Mouse (Mus musculus): ENCODE data around the gene Irak3. TPM values are rescaled to one million over a fixed set of nuclear protein-coding genes. Genes with fewer than 3 reads are reported as not detected.

Irak3 gene
- polyA plus RNA-seq (2015; fragmentation: Nextera tagmentation; extraction: Ambion mirVana), result 1.0 and 1.2 TPM in 2 replicates

DNA sequence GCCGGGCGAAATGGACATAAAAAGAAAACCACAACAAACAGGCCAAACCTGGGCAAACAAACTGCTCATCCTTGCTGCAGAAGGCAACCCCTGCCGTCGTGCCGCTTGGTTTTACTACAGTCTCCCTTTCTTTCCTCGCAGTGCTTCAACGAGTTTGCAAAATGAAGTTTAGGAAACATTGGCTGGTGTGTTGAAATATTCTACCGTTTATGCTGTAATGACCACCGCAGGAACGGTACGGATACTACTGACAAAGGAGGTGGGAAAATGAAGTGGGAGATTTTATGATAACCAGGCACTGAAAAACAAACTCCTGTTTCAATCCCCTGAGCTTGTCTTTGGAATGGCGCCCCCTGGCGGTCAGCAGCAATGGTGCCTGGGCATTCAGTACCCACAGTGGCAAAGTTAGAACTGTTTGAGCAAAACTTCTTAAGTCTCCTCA lies at the start of gene Irak3:
Gene Irak3 (minus strand): TSS at position 170 of the 442 bp plus-strand sequence.
- Histone ChIP-seq H3K9ac (peak within 1 kb of the TSS; percentile 51), H3K4me1 (replicated peaks) (0 out of 2 replicates have a peak, but pooled peaks cover 5% of the 10 kb centered on the region), H3K27ac (no peak within 1 kb of the TSS), H3K36me3 (no peaks in the 10 kb centered on the region), H3K27me3 (replicated peaks) (peaks cover 9% of the 10 kb centered on the region), H3K4me3 (replicated peaks) (peak within 1 kb of the TSS; percentile 52), H3K9me3 (no peaks in the 10 kb centered on the region), H3K4me2 (replicated peaks) (peak within 1 kb of the TSS; percentile 99)
- peak; percentile 68 for ATAC-seq
- 1% methylated on average over 13 of the region's 13 CpGs for WGBS

DNA sequence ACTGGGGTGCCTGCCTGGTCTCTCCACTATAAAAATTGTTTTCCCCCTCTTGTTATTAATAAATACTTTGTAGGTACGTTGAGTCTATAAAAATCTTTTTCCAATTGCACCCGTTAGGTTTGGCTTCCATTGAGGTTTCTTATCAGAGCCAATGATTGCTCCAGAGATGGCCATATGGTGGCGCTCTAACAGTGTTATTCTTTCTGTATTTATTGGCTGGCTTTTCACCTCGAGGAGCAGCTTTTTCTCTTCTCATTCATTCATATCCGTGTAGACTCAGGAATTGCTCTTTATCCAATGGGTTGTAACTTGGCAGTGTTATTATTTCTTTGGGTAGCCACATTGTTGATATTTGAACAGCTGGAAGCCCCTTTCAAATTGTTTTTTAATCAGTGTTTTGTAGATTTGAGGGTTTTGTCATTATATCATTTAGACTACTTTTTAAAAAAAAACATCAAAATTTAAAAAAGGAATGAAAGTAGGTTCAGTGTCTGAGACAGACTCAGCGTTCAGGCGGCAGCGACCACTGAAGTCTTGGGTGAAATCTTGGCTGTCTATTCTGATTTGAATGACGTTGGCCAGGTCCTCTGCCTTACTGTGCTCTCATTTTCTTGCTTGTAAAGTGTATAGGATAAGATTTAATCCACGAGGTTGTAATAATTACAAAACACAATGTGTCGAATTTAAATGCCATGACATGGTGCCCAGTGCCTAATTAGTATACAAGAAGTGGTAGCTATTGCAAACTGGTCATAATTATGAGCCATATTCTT lies 49.2 kb upstream of the Irak3 start:
- Histone ChIP-seq H3K9ac (no peak overlapping the region), H3K27me3 (replicated peaks) (no peaks in the 10 kb centered on the region), H3K4me1 (replicated peaks) (no peaks in the 10 kb centered on the region), H3K9me3 (no peaks in the 10 kb centered on the region), H3K4me2 (replicated peaks) (no peak overlapping the region), H3K27ac (no peak overlapping the region), H3K4me3 (replicated peaks) (no peak overlapping the region), H3K36me3 (no peaks in the 10 kb centered on the region)
- 47% methylated on average over 11 of the region's 11 CpGs for WGBS
- no peak for ATAC-seq

DNA sequence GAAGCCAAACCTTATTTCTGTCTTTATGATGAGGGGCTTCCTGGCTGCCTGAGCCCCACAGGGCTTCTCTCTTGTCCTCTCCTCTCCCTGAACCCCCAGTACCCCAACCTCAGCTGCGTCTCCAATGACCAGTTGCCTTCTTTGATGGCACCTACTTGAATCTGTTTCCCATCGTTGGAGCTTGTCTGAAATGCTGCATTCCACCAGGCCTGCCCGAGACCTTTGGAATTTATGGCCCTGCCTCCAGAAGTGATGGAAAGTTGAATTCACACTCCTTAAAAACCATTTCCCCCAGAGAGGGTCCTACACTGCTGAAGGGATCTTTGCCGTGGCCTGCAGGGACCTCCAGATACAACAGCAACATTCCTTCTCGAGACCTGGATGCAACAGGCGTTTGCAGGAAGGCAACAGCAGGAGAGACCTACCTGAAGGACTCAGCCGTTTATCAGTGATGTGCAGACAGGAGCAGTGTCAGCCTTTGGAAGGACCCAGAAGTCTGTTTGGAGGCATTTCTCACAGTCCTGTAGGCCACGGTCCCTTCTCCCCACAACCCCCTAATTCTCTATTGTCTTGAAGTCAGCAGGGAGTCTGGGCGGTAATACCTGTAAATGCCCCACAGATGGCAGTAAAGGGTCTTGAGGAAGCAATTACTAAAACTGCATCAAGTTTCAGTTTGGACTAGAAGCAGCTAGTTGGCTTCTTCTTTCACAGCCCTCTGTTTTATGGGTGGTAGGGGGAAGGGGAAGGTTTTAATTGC lies 45.2 kb upstream of the Irak3 start:
- Histone ChIP-seq H3K4me3 (replicated peaks) (no peak overlapping the region), H3K9me3 (no peaks in the 10 kb centered on the region), H3K9ac (no peak overlapping the region), H3K27me3 (replicated peaks) (no peaks in the 10 kb centered on the region), H3K4me1 (replicated peaks) (no peaks in the 10 kb centered on the region), H3K27ac (no peak overlapping the region), H3K36me3 (no peaks in the 10 kb centered on the region), H3K4me2 (replicated peaks) (no peak overlapping the region)
- 27% methylated on average over 9 of the region's 9 CpGs for WGBS
- ATAC-seq, result 0 out of 2 replicates have a peak, but pooled peaks have one; percentile 45

DNA sequence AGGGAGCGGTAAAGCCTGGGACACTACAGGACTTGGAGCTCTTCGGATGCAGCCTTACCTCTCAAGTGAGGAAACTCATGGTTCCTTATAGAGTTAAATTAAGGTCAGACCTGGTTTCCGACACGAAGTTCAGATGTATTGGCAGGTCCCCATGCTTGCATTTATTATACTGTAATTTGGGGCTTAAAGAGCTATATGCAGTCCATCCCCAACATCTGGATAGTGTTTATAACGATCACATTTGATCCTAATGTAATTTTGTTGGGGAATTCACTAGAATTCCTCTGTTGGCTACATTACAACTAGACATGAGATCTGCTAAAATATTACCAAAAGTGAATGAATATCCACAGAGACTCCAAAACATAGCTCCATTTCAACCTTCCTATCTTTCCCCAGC lies 43.8 kb upstream of the Irak3 start:
- 72% methylated on average over 5 of the region's 5 CpGs for whole genome bisulfite sequencing
- ATAC-seq, result no peak
- H3K27ac ChIP-seq, result no peak overlapping the region
- H3K36me3 ChIP-seq, result no peaks in the 10 kb centered on the region
- H3K27me3 ChIP-seq (replicated peaks), result no peaks in the 10 kb centered on the region
- no peaks in the 10 kb centered on the region for H3K4me1 ChIP-seq (replicated peaks)
- no peaks in the 10 kb centered on the region for H3K9me3 ChIP-seq
- no peak overlapping the region for H3K4me3 ChIP-seq (replicated peaks)
- H3K9ac ChIP-seq, result no peak overlapping the region
- H3K4me2 ChIP-seq (replicated peaks), result no peak overlapping the region

DNA sequence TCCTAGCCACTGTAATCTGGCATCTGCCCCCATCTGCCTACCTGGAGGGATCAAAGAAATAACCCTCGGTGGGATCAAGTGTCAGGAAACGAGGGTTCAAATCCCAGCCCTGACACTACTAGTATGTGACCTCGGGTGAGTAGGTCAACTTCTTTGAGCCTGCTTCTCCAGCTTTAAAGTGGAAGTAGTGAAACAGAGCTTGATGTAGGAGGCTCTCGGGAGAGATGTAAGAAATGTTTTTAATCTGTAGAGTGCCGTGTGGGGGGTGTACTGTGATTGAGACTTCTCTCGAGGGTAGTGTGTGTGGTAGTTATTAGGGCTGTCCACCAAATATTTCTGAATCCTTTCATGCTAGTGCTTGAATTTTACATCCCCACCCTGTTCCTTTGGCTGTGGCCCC lies 40.5 kb upstream of the Irak3 start:
- WGBS, result 64% methylated on average over 6 of the region's 6 CpGs
- no peak overlapping the region for H3K4me2 ChIP-seq (replicated peaks)
- H3K9ac ChIP-seq, result no peak overlapping the region
- no peaks in the 10 kb centered on the region for H3K4me1 ChIP-seq (replicated peaks)
- no peaks in the 10 kb centered on the region for H3K9me3 ChIP-seq
- ATAC-seq, result no peak
- H3K27ac ChIP-seq, result no peak overlapping the region
- H3K27me3 ChIP-seq (replicated peaks), result no peaks in the 10 kb centered on the region
- no peaks in the 10 kb centered on the region for H3K36me3 ChIP-seq
- H3K4me3 ChIP-seq (replicated peaks), result no peak overlapping the region

DNA sequence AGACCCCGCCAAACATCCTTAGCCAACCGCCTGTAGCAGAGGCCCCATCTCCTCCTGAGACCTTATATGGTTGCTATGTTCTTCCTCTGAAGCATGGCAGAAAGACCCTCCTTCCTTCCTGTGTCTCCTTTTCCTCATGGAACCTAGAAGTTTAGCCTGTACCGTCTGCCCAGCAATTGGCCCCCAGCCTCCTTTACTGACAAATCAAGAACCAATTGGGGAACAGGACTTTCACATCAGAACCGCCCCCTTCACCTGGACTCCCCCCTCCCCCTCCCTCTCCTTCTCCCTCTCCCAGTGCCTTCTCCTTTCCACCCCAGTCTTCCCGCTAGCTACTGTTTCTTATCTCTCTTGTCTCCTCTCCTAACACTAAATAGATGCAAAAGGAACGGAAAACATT lies 37.5 kb upstream of the Irak3 start:
- 68% methylated on average over 6 of the region's 6 CpGs for WGBS
- no peak overlapping the region for H3K9ac ChIP-seq
- ATAC-seq, result no peak
- no peaks in the 10 kb centered on the region for H3K36me3 ChIP-seq
- no peaks in the 10 kb centered on the region for H3K27me3 ChIP-seq (replicated peaks)
- H3K4me3 ChIP-seq (replicated peaks), result no peak overlapping the region
- H3K9me3 ChIP-seq, result no peaks in the 10 kb centered on the region
- H3K4me1 ChIP-seq (replicated peaks), result no peaks in the 10 kb centered on the region
- no peak overlapping the region for H3K27ac ChIP-seq
- no peak overlapping the region for H3K4me2 ChIP-seq (replicated peaks)

DNA sequence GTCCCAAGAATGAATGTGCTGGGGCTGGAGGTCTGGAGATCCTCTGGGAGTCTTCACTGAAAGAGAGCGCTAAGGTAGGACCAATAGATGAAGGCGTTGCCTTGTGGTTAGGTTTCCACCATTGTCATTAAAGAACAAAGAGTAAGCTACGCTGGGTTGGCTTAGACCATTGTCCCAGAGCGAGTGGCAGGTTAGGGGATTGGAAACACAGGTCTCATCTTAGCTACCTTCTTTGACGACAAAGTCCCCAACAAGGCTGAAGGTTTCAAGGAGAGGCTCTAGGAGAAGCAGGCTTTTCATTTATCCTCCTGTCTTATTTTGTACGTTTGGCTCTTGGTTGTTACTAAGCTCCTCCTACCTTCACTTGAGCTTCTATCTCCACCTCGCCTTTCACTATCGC lies 36.3 kb upstream of the Irak3 start:
- no peaks in the 10 kb centered on the region for H3K27me3 ChIP-seq (replicated peaks)
- no peak for ATAC-seq
- no peak overlapping the region for H3K27ac ChIP-seq
- H3K4me3 ChIP-seq (replicated peaks), result no peak overlapping the region
- H3K9ac ChIP-seq, result no peak overlapping the region
- no peak overlapping the region for H3K4me2 ChIP-seq (replicated peaks)
- peaks cover 4% of the 10 kb centered on the region; the same call in 1 of the 2 replicates for H3K4me1 ChIP-seq (replicated peaks)
- H3K9me3 ChIP-seq, result no peaks in the 10 kb centered on the region
- 94% methylated on average over 8 of the region's 8 CpGs for WGBS
- no peaks in the 10 kb centered on the region for H3K36me3 ChIP-seq

DNA sequence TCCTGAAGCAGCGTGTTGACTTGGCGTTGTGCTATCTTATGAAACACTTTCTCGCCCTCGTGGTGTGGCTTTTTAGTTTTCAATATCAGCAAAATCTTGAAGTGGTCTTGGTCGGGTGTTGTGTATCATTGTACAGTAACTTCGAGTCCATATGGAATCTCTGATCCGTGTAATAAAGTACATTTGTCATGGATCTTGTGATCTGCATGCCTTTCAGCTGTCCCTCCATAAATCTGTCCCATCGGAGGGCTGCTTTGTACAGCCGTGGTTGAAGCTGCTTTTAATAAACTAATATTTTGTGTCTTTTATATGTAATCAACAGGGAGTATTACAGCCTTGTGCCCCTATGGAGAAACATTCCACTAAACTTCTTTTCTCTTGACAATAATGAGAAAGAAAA lies 34.9 kb upstream of the Irak3 start:
- no peaks in the 10 kb centered on the region for H3K9me3 ChIP-seq
- ATAC-seq, result no peak
- no peak overlapping the region for H3K4me2 ChIP-seq (replicated peaks)
- no peak overlapping the region for H3K4me3 ChIP-seq (replicated peaks)
- H3K27ac ChIP-seq, result no peak overlapping the region
- H3K27me3 ChIP-seq (replicated peaks), result no peaks in the 10 kb centered on the region
- H3K36me3 ChIP-seq, result no peaks in the 10 kb centered on the region
- no peak overlapping the region for H3K9ac ChIP-seq
- H3K4me1 ChIP-seq (replicated peaks), result peaks cover 4% of the 10 kb centered on the region; the same call in 1 of the 2 replicates
- 71% methylated on average over 9 of the region's 9 CpGs for WGBS

DNA sequence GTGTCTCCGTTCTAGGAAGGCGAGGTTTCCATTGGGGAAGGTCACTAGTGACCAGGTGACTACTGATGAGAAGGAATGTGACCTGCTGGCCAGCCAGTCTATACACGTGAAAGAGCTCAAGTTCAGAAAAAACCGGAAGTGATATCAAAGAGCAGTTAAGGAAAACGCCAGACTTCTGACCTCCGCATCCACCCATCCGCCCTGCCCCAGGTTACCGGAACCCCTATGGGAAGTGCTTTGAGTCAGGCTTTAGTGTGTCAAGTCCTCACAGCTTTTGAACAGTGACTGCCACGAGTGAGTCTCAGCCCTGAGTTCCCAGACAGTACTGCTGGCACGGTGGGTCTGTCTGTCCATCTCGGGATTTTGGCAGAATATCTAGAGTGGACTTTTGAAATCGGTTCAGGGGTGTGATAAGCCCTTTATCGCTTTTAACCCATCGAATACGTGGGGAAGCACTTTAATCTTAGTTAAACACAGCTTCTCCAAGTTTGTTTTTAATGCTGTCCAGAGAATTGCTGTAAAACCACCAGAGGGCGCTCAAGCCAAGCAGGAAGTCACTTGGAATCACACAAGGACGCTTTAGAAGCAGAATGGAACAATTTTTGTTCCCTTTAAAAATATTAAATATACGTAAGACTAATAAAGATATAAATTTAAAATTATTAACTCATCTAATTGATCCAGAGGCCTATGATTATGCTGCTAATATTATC lies 31.9 kb upstream of the Irak3 start:
- H3K27ac ChIP-seq, result no peak overlapping the region
- H3K4me1 ChIP-seq (replicated peaks), result peaks cover 6% of the 10 kb centered on the region; the same call in 1 of the 2 replicates
- 25% methylated on average over 18 of the region's 18 CpGs for WGBS
- H3K4me2 ChIP-seq (replicated peaks), result peak overlapping the region; percentile 46
- no peak overlapping the region for H3K4me3 ChIP-seq (replicated peaks)
- no peaks in the 10 kb centered on the region for H3K9me3 ChIP-seq
- 0 out of 2 replicates have a peak, but pooled peaks cover 14% of the 10 kb centered on the region for H3K36me3 ChIP-seq
- H3K27me3 ChIP-seq (replicated peaks), result no peaks in the 10 kb centered on the region
- peak; percentile 53; the same call in 1 of the 2 replicates for ATAC-seq
- H3K9ac ChIP-seq, result peak overlapping the region; percentile 26; the same call in 1 of the 2 replicates

DNA sequence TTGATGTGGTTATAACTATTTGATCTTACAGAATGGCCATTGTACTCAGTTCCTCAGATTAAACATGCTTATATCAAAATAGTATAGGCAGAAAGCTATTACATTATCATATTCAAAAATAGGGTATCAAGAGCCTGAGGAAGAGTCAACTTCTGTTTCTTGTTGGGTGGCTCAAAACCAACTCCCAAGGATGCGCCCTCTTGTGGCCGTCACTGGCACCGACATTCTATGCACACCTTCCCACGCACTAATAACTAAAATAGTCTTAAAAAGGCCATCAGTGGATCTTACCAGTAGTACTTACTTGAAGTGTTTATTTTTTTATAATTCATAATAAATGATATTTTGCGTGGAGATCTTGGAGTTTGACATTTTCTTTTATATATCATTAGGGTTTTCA lies 29.8 kb upstream of the Irak3 start:
- no peak for ATAC-seq
- no peak overlapping the region for H3K4me3 ChIP-seq (replicated peaks)
- H3K27me3 ChIP-seq (replicated peaks), result no peaks in the 10 kb centered on the region
- no peak overlapping the region for H3K4me2 ChIP-seq (replicated peaks)
- no peak overlapping the region for H3K27ac ChIP-seq
- no peaks in the 10 kb centered on the region for H3K9me3 ChIP-seq
- peaks cover 14% of the 10 kb centered on the region; the same call in 1 of the 2 replicates for H3K4me1 ChIP-seq (replicated peaks)
- H3K9ac ChIP-seq, result no peak overlapping the region
- 36% methylated on average over 5 of the region's 5 CpGs for WGBS
- H3K36me3 ChIP-seq, result peaks cover 19% of the 10 kb centered on the region; the same call in 1 of the 2 replicates

DNA sequence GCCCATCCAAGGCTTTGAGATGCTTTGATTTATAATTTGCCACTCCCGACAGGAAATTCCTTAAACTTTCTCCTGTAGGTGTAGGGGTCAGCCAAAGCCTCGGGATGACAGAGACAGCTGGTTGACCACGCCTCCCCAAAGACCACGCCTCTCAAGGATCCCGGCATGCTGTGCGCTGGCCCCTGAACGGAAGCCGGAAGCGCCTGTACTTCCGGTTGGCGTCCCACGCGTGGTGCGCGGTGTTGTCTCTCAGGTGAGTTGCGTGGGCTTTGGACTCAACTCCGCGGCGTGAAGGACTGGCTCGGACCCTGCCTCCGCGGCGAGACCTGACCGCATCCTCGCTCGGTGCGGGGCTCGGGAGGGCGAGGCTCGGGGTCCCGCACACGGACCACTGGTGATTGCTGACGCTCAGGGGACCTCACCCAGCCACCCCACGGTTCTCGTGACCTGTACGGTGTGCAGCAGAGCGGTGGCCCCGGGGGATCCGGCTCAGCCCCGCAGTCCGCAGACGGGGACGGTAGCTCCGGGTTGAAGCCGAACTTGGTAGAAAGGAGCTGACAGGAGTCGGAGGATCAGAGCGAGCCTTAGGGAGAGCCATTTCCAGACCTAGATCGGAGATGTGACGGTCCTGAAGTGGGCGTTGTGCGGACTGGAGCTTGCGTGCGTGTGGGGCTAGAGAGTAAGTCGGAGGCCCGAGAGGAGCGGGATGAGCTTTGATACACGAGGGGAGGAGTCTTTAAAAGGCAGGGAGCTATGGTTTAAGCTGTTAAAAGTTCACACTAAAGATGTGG lies 25.1 kb upstream of the Irak3 start, which contains the start of gene Llph:
Gene Llph (plus strand): TSS at position 200 of the 791 bp plus-strand sequence.
- peak within 1 kb of the TSS; percentile 96 for H3K4me3 ChIP-seq (replicated peaks)
- under 1% methylated on average over 57 of the region's 57 CpGs for whole genome bisulfite sequencing
- H3K9me3 ChIP-seq, result no peaks in the 10 kb centered on the region

More for the DNA sequence above, 25.1 kb upstream of the Irak3 start, which contains the start of gene Llph:
- Histone ChIP-seq H3K27me3 (replicated peaks) (no peaks in the 10 kb centered on the region), H3K4me1 (replicated peaks) (peaks cover 10% of the 10 kb centered on the region; the same call in 1 of the 2 replicates), H3K36me3 (peaks cover 19% of the 10 kb centered on the region; the same call in 1 of the 2 replicates), H3K4me2 (replicated peaks) (peak within 1 kb of the TSS; percentile 72), H3K27ac (peak within 1 kb of the TSS; percentile 64), H3K9ac (peak within 1 kb of the TSS; percentile 87)
- peak; percentile 95 for ATAC-seq
